Mouse (Mus musculus) kidney, postnatal 0 days (tissue): ENCODE measurements around the gene Sh2b2. TPM values are rescaled to one million over a fixed set of nuclear protein-coding genes. Genes with fewer than 3 reads are reported as not detected.

Experiments used
- ATAC-seq: fragments of 200-750 bp; cut with Nextera tagmentation; replicated peaks from 2 replicates; pipeline ENCODE4 v1.8.0; 2017; ENCODE audit warnings: low read depth, moderate number of reproducible peaks, moderate TSS enrichment, moderate library complexity; ENCODE audit not compliant: low FRiP score
- DNase-seq: peaks from one replicate; pipeline ENCODE4 v3.0.0-alpha.2; 2016; ENCODE audit warnings: low spot score
- H3K27ac ChIP-seq: fragments of 300-500 bp; sonication (generic); 2 replicates; pipeline ENCODE4 v1.5.1; 2014; ENCODE audit warnings: mild to moderate bottlenecking
- H3K27me3 ChIP-seq: fragments of 300-500 bp; sonication (generic); 2 replicates; pipeline ENCODE4 v1.6.1; 2014; ENCODE audit warnings: low read length, mixed read lengths; ENCODE audit not compliant: insufficient read depth
- H3K36me3 ChIP-seq: fragments of 300-500 bp; sonication (generic); 2 replicates; pipeline ENCODE4 v1.6.1; 2014; ENCODE audit warnings: low read length, mixed read lengths; ENCODE audit not compliant: insufficient read depth
- H3K4me1 ChIP-seq: fragments of 300-500 bp; sonication (generic); replicated peaks from 2 replicates; pipeline ENCODE4 v1.6.1; 2014; ENCODE audit warnings: antibody characterized with exemption, low read length, mixed read lengths; ENCODE audit not compliant: insufficient read depth
- H3K4me2 ChIP-seq: fragments of 300-500 bp; sonication (generic); 2 replicates; pipeline ENCODE4 v1.6.1; 2014; ENCODE audit warnings: mild to moderate bottlenecking, low read length, moderate library complexity, mixed read lengths
- H3K4me3 ChIP-seq: fragments of 300-500 bp; sonication (generic); replicated peaks from 2 replicates; pipeline ENCODE4 v1.5.1; 2014; ENCODE audit warnings: low read depth, low read length
- H3K9ac ChIP-seq: fragments of 300-500 bp; sonication (generic); 2 replicates; pipeline ENCODE4 v1.6.1; 2014; ENCODE audit warnings: low read depth, low read length
- H3K9me3 ChIP-seq: fragments of 300-500 bp; sonication (generic); replicated peaks from 2 replicates; pipeline ENCODE4 v1.6.1; 2016; ENCODE audit warnings: low read length, inconsistent platforms, mixed read lengths
- CTCF ChIP-seq: IDR thresholded peaks from 2 replicates; pipeline ENCODE4 v1.5.1; 2016; ENCODE audit warnings: antibody characterized with exemption, low read depth, mild to moderate bottlenecking, moderate library complexity
- WGBS: fragments of 180-500 bp; shearing (Covaris S2); extraction: QIAGEN DNeasy Blood & Tissue Kit; methylation state at CpG from one replicate; pipeline ENCODE4 v1.1.7; 2014; 5-methylcytosine and 5-hydroxymethylcytosine counted together
- polyA plus RNA-seq: library from polyadenylated mRNA; unstranded; fragments of >200 nt; fragmentation: Nextera tagmentation; extraction: Ambion mirVana; gene quantifications from 2 replicates; pipeline ENCODE4 v1.2.1, GENCODE M21; 2015

Sh2b2 gene
- polyA plus RNA-seq, 1 experiment from 2014 or later = 4.1 TPM

DNA sequence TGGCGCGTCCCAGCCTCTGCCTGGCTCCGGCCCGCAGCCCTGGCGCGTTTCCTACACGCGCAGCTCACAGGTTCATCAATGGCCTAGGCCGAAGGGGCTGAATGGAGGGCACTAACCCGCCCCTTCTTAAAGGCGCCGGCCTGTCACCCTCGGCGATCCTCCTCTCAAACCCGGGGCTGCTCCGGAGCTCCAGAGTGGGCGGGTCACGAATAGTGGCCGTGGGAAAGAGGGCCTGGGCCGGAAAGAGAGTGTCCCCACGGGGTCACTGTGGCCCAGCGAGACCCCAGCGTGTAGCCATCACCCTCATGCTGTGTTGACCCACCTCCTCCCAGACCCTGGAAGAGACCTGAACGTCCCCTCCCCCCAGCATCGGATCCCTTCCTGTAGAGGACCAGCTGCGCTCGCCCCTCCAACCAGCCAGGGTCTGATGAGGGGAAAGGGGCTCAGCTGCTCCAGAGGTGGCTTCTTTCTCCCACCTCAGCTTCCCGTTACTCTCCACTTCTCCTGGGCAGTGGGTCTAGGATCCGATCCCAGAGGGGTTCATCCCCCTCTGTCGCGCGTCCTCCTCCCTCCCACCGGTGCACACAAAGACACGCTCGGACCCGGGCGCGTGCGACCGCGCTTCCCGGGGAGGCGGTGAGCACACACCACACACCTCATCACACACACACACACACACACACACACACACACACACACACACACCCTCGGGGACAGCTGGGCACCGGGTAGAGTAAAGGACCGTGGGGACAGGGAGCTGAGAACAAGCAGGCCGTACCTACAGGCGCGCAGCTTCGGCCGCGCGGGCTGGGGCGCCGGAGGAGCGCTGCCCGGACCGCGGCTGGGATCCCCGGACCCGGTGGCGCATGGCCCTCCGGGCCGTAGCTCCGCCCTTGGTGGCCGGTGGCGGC, 2.2 kb downstream of the Sh2b2 start:
- under 1% methylated on average over 49 of the region's 67 CpGs for WGBS
- DNase-seq (peak; percentile 25), ATAC-seq (peak; percentile 15; the same call in 1 of the 2 replicates)

GRCm38 (mm10) chr5:136241161-136241560, 5.2 kb downstream of the Sh2b2 start:
- no peaks in the 10 kb centered on the region for H3K9me3 ChIP-seq
- H3K27ac ChIP-seq = no peak overlapping the region
- no peak for DNase-seq
- no peaks in the 10 kb centered on the region for H3K27me3 ChIP-seq
- TF ChIP-seq CTCF = no peak
- no peak overlapping the region for H3K4me2 ChIP-seq
- H3K4me3 ChIP-seq = no peak overlapping the region
- H3K36me3 ChIP-seq = no peaks in the 10 kb centered on the region
- peaks cover 11% of the 10 kb centered on the region; the same call in 1 of the 2 replicates for H3K4me1 ChIP-seq
- no peak for ATAC-seq
- WGBS = 45% methylated on average over 6 of the region's 6 CpGs
- no peak overlapping the region for H3K9ac ChIP-seq

More for the DNA sequence above, 2.2 kb downstream of the Sh2b2 start:
- H3K27ac ChIP-seq = no peak overlapping the region; the same call in 1 of the 2 replicates
- H3K4me3 ChIP-seq = peak overlapping the region; percentile 82
- H3K4me1 ChIP-seq = peaks cover 4% of the 10 kb centered on the region; the same call in 1 of the 2 replicates
- H3K9ac ChIP-seq = peak overlapping the region; percentile 67
- no peaks in the 10 kb centered on the region for H3K9me3 ChIP-seq
- H3K36me3 ChIP-seq = no peaks in the 10 kb centered on the region
- TF ChIP-seq CTCF = no peak
- H3K4me2 ChIP-seq = peak overlapping the region; percentile 98
- no peaks in the 10 kb centered on the region for H3K27me3 ChIP-seq

GRCm38 (mm10) chr5:136240381-136240780, 6.0 kb downstream of the Sh2b2 start:
- ATAC-seq (no peak), DNase-seq (peak; percentile 27)
- Histone ChIP-seq H3K9ac (no peak overlapping the region), H3K4me3 (no peak overlapping the region), H3K36me3 (no peaks in the 10 kb centered on the region), H3K4me1 (peaks cover 11% of the 10 kb centered on the region; the same call in 1 of the 2 replicates), H3K27me3 (no peaks in the 10 kb centered on the region), H3K4me2 (no peak overlapping the region), H3K9me3 (no peaks in the 10 kb centered on the region), H3K27ac (no peak overlapping the region)
- TF ChIP-seq CTCF = no peak
- WGBS = 62% methylated on average over 1 of the region's 1 CpGs

GRCm38 (mm10) chr5:136237607-136238006, 8.7 kb downstream of the Sh2b2 start:
- TF ChIP-seq CTCF = no peak

GRCm38 (mm10) chr5:136236611-136237010, 9.7 kb downstream of the Sh2b2 start:
- Histone ChIP-seq H3K9me3 (no peaks in the 10 kb centered on the region), H3K27ac (no peak overlapping the region), H3K4me1 (peaks cover 7% of the 10 kb centered on the region; the same call in 1 of the 2 replicates), H3K4me2 (no peak overlapping the region), H3K27me3 (no peaks in the 10 kb centered on the region), H3K36me3 (no peaks in the 10 kb centered on the region), H3K9ac (no peak overlapping the region), H3K4me3 (no peak overlapping the region)
- no peak for ATAC-seq
- no peak for DNase-seq
- no peak for TF ChIP-seq CTCF
- WGBS = 58% methylated on average over 5 of the region's 5 CpGs

More at GRCm38 (mm10) chr5:136237607-136238006, 8.7 kb downstream of the Sh2b2 start:
- Histone ChIP-seq H3K9ac (peak overlapping the region; percentile 39; the same call in 1 of the 2 replicates), H3K4me1 (peaks cover 7% of the 10 kb centered on the region; the same call in 1 of the 2 replicates), H3K4me3 (peak overlapping the region; percentile 27), H3K27me3 (no peaks in the 10 kb centered on the region), H3K9me3 (no peaks in the 10 kb centered on the region), H3K4me2 (peak overlapping the region; percentile 59), H3K36me3 (no peaks in the 10 kb centered on the region), H3K27ac (no peak overlapping the region)
- DNase-seq (peak; percentile 42), ATAC-seq (no peak)
- 2% methylated on average over 19 of the region's 19 CpGs for WGBS

DNA sequence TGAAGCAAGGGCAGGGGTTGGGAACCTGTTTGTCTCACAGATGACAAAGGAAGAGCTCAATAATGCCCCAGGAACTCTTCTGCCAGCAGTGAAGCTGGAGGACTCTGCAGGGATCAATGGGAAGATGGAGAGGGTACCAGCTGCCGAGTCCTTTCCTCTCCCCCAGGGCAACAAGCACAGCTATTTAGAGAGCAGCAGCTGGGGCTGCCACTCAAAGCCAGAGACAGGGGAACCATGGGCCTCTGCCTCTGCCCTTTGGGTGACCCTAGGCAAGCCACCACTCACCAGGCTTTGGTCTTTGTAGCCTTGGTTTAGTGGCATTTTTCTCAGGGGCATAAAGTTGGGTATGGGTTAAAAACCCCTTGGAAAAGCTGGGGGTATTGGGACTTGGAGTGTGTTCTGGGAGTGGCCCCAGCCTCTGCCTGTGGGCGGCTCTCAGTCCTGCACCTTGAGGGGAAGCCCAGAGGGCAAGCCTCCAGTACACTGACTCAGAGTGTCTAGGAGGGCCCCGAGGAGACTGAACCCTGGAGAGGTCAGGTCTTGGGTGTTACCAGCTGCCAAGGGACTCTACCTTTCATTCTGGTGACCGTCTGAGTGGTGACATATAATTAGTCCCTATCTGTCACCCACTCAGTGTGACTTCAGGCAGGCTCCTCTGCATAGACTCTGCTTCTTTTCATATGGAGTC, 15.9 kb downstream of the Sh2b2 start:
- H3K27me3 ChIP-seq = no peaks in the 10 kb centered on the region
- H3K4me2 ChIP-seq = no peak overlapping the region
- ATAC-seq (no peak), DNase-seq (no peak)
- H3K4me1 ChIP-seq = no peaks in the 10 kb centered on the region
- H3K27ac ChIP-seq = no peak overlapping the region
- WGBS = 57% methylated on average over 4 of the region's 4 CpGs
- no peak overlapping the region for H3K4me3 ChIP-seq
- no peak overlapping the region for H3K9ac ChIP-seq
- no peaks in the 10 kb centered on the region for H3K36me3 ChIP-seq
- no peaks in the 10 kb centered on the region for H3K9me3 ChIP-seq
- TF ChIP-seq CTCF = no peak
